Mouse (Mus musculus) brain, embryonic 18.5 days (tissue): Measurements from ENCODE around the gene Zfp735.

ENCODE experiments used
- DNase-seq: peaks from one replicate; pipeline ENCODE4 v3.0.0-alpha.2; 2012; ENCODE audit warnings: low read depth, low spot score

Gene Zfp735

DNA sequence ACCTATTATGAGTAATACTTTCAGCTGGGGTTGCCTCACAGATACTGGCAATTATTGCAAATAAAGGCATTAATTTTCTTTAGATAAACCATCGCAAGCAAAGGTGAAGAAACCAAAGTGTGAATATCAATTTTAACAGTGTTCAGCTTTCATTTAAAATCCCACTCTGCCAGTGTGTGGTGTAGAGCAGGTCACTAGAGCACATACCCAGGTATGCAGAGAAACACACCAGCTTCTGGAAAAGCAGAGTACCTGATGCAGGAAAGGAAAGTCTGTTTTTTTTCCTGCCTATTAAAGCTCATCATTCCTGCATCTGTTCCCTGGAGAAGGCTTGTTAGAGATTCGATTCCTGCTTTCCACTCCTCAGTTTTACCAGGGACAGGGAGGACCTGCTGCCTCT is at the start of gene Zfp735:
Gene Zfp735 (plus strand): TSS at position 301 of the 400 bp plus-strand sequence.
- DNase-seq: no peak

- no peak for DNase-seq
Observed at GRCm38 (mm10) chr11:73759115-73759514, 70.5 kb downstream of the Zfp735 start.
